Mouse (Mus musculus): Measurements from ENCODE around the gene Lmbr1l. TPM values are rescaled to one million over a fixed set of nuclear protein-coding genes. Genes with fewer than 3 reads are reported as not detected.
"Not testable (repeated sequence)": the region's sequence is repeated elsewhere in the genome, so short reads cannot be mapped to it uniquely, and the experiment has no call there.

The Lmbr1l gene
- polyA plus RNA-seq, 1 experiment from 2014 or later = 14.5 TPM

DNA sequence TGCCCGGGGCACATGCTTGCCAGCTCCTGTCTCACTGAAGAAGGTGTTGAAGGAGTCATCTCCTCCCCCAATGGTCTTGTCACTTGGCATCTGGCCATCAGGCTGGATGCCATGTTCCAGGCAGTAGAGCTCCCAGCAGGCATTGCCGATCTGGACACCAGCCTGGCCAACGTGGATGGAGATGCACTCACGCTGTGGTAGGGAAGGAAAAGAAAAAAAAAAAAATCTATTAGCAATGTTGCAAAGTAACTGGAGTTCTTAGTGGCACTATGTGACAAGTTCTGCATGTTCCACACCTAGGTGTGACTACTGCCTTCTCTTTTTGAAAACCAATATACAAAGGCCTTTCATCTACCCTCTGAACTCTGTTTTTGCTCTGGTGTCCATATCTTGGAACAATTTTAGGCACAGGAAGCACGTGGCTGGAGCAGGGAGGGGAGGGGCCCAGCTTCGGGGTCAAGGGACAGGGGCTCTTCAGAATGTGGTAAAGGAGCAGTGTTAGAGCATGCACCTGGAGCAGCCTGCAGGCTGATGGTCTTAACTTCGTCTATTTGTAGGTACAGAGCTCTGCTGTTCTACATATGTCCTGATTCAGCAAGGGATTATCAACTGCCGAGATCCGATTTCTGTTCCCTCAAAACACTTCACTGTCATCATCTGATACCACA is 15.1 kb upstream of the Lmbr1l start:
- not testable (repeated sequence) for ATAC-seq (ENCODE audit: insufficient read depth, low FRiP score, low read depth)
- WGBS = 6% methylated on average over 8 of the region's 9 CpGs

DNA sequence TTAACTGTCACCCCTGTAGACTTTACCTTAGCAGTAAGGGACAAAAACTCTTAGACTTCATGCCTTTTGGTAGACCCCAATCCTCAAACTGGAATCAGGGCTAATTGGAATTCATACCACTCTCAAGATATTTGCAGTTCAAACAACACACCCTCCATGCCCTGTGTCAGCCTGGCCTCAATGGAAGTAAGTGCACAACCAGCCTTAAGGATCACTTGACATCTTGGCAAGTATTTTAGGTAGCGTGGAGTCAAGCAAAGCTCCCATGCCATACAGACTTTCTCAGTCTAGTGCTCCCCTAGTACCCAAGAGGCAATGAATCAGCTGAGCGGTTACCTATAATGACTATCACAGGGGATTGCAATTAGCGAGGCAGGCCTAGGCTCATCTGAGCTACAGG is 13.0 kb upstream of the Lmbr1l start:
- Histone ChIP-seq H3K4me3 (replicated peaks) (no peak overlapping the region), H3K27ac (no peak overlapping the region), H3K9me3 (no peaks in the 10 kb centered on the region), H3K36me3 (0 out of 2 replicates have a peak, but pooled peaks cover 5% of the 10 kb centered on the region), H3K4me2 (no peak overlapping the region), H3K27me3 (replicated peaks) (no peaks in the 10 kb centered on the region), H3K4me1 (peaks cover 14% of the 10 kb centered on the region), H3K9ac (no peak overlapping the region)
- no peak for ATAC-seq (ENCODE audit: insufficient read depth, low FRiP score, low read depth)
- WGBS = 81% methylated on average over 3 of the region's 3 CpGs

More for the DNA sequence above, 15.1 kb upstream of the Lmbr1l start:
- peak overlapping the region; percentile 82 for H3K4me3 ChIP-seq (replicated peaks)
- H3K27ac ChIP-seq = peak overlapping the region; percentile 99
- not testable (repeated sequence) for H3K36me3 ChIP-seq; H3K27me3 ChIP-seq (replicated peaks); H3K9me3 ChIP-seq
- peak overlapping the region; percentile 94 for H3K9ac ChIP-seq
- peak overlapping the region; percentile 86 for H3K4me2 ChIP-seq
- H3K4me1 ChIP-seq = peaks cover 14% of the 10 kb centered on the region

GRCm38 (mm10) chr15:98930017-98930734 is 12.1 kb upstream of the Lmbr1l start:
- Histone ChIP-seq H3K4me3 (replicated peaks) (no peak overlapping the region), H3K9ac (no peak overlapping the region), H3K4me1 (peaks cover 6% of the 10 kb centered on the region), H3K27ac (peak overlapping the region; percentile 7; the same call in 1 of the 2 replicates), H3K4me2 (no peak overlapping the region), H3K9me3 (no peaks in the 10 kb centered on the region), H3K27me3 (replicated peaks) (no peaks in the 10 kb centered on the region), H3K36me3 (0 out of 2 replicates have a peak, but pooled peaks cover 5% of the 10 kb centered on the region)
- ATAC-seq (ENCODE audit: insufficient read depth, low FRiP score, low read depth) = no peak
- WGBS = 47% methylated on average over 8 of the region's 8 CpGs

DNA sequence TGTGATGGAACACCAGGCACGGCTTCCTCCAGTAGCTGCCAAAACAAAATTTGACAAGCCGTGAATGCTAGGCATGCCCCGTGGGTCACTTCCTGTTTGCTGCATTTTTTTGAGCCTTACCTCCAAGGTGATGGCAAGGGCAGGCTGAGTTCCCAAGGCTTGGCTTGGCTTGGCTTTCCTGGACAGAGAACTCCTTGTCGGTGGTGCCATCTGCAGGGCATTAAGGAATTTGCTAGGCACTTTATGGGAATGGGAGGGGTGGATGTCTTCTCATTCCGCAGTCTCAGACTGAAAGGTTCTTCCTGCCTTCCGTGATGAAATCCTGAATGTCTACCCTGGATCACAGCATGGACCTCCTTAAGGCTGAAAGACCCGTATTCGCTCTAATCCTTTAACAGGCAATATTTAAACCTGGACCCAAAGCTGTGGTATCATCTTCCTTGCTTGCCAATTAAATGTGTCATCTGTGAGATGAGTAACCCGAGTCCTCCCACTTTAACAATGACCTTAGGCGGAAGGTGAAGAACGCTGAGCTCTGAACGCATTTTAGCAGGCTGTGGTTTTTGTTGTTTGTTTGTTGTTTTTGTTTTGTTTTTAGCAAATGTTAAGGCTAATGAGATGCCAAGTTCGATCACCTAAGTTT is 10.7 kb upstream of the Lmbr1l start:
- peaks cover 5% of the 10 kb centered on the region; the same call in 1 of the 2 replicates for H3K4me1 ChIP-seq
- H3K9ac ChIP-seq = no peak overlapping the region
- no peak overlapping the region for H3K4me3 ChIP-seq (replicated peaks)
- H3K27me3 ChIP-seq (replicated peaks) = no peaks in the 10 kb centered on the region
- H3K36me3 ChIP-seq = 0 out of 2 replicates have a peak, but pooled peaks cover 5% of the 10 kb centered on the region
- no peaks in the 10 kb centered on the region for H3K9me3 ChIP-seq
- peak; percentile 67; the same call in 1 of the 2 replicates for ATAC-seq (ENCODE audit: insufficient read depth, low FRiP score, low read depth)
- H3K4me2 ChIP-seq = no peak overlapping the region
- peak overlapping the region; percentile 7; the same call in 1 of the 2 replicates for H3K27ac ChIP-seq
- whole genome bisulfite sequencing = 15% methylated on average over 13 of the region's 13 CpGs

GRCm38 (mm10) chr15:98927566-98927965 is 9.5 kb upstream of the Lmbr1l start:
- Histone ChIP-seq H3K9ac (no peak overlapping the region), H3K36me3 (0 out of 2 replicates have a peak, but pooled peaks cover 5% of the 10 kb centered on the region), H3K4me2 (no peak overlapping the region), H3K4me1 (peaks cover 5% of the 10 kb centered on the region; the same call in 1 of the 2 replicates), H3K27me3 (replicated peaks) (no peaks in the 10 kb centered on the region), H3K27ac (no peak overlapping the region), H3K4me3 (replicated peaks) (no peak overlapping the region), H3K9me3 (no peaks in the 10 kb centered on the region)
- 77% methylated on average over 5 of the region's 5 CpGs for WGBS
- no peak for ATAC-seq (ENCODE audit: insufficient read depth, low FRiP score, low read depth)

GRCm38 (mm10) chr15:98924682-98925081 is 6.7 kb upstream of the Lmbr1l start:
- ATAC-seq (ENCODE audit: insufficient read depth, low FRiP score, low read depth) = no peak
- 64% methylated on average over 3 of the region's 3 CpGs for WGBS
- no peak overlapping the region for H3K9ac ChIP-seq
- H3K4me3 ChIP-seq (replicated peaks) = no peak overlapping the region
- no peaks in the 10 kb centered on the region for H3K36me3 ChIP-seq
- H3K27ac ChIP-seq = no peak overlapping the region
- no peak overlapping the region for H3K4me2 ChIP-seq
- H3K4me1 ChIP-seq = peaks cover 5% of the 10 kb centered on the region; the same call in 1 of the 2 replicates
- H3K27me3 ChIP-seq (replicated peaks) = no peaks in the 10 kb centered on the region
- H3K9me3 ChIP-seq = no peaks in the 10 kb centered on the region

GRCm38 (mm10) chr15:98923031-98923537 is 5.1 kb upstream of the Lmbr1l start:
- Histone ChIP-seq H3K27ac (no peak overlapping the region), H3K4me1 (no peaks in the 10 kb centered on the region), H3K9me3 (no peaks in the 10 kb centered on the region), H3K4me2 (no peak overlapping the region), H3K36me3 (no peaks in the 10 kb centered on the region), H3K27me3 (replicated peaks) (no peaks in the 10 kb centered on the region), H3K4me3 (replicated peaks) (no peak overlapping the region), H3K9ac (no peak overlapping the region)
- WGBS = 78% methylated on average over 2 of the region's 2 CpGs
- no peak for ATAC-seq (ENCODE audit: insufficient read depth, low FRiP score, low read depth)

DNA sequence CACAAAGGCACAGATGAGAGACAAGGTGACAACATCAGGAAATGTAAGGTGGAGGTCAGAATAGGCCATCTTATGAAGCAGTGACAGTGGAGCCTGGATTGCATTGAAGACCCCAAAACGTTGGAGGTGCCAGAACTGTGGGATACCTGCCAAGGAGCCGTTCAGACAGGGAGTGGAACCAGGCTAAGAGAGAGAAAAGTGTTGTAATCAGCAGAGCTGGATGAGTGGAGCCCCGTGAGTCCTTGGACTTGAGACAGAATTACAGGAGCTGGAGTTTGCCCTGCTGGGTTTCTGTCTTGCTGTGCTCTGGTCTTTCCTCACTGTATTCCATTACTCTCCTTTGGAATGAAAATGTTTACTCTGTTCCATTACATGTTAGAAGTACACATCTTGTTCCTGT is 4.5 kb upstream of the Lmbr1l start:
- Histone ChIP-seq H3K9ac (no peak overlapping the region), H3K4me3 (replicated peaks) (no peak overlapping the region), H3K4me1 (no peaks in the 10 kb centered on the region), H3K4me2 (no peak overlapping the region), H3K27me3 (replicated peaks) (no peaks in the 10 kb centered on the region), H3K36me3 (no peaks in the 10 kb centered on the region), H3K9me3 (no peaks in the 10 kb centered on the region), H3K27ac (no peak overlapping the region)
- WGBS = 53% methylated on average over 3 of the region's 3 CpGs
- no peak for ATAC-seq (ENCODE audit: insufficient read depth, low FRiP score, low read depth)

GRCm38 (mm10) chr15:98921510-98921909 is 3.5 kb upstream of the Lmbr1l start:
- Histone ChIP-seq H3K4me2 (no peak overlapping the region), H3K4me3 (replicated peaks) (no peak overlapping the region), H3K4me1 (peaks cover 3% of the 10 kb centered on the region; the same call in 1 of the 2 replicates), H3K9me3 (no peaks in the 10 kb centered on the region), H3K36me3 (no peaks in the 10 kb centered on the region), H3K27ac (no peak overlapping the region), H3K9ac (no peak overlapping the region), H3K27me3 (replicated peaks) (no peaks in the 10 kb centered on the region)
- no peak for ATAC-seq (ENCODE audit: insufficient read depth, low FRiP score, low read depth)
- WGBS = 80% methylated on average over 5 of the region's 5 CpGs

- Histone ChIP-seq H3K4me3 (replicated peaks) (peak overlapping the region; percentile 93), H3K9ac (0 out of 2 replicates have a peak overlapping the region, but pooled peaks have one; percentile 34), H3K27ac (peak overlapping the region; percentile 94), H3K4me2 (peak overlapping the region; percentile 88)
- not testable (repeated sequence) for H3K9me3 ChIP-seq; ATAC-seq (ENCODE audit: insufficient read depth, low FRiP score, low read depth); H3K4me1 ChIP-seq; H3K27me3 ChIP-seq (replicated peaks); H3K36me3 ChIP-seq
- 26% methylated on average over 8 of the region's 8 CpGs for WGBS
These were observed 466 bp upstream of the Lmbr1l start for GRCm38 (mm10) chr15:98918499-98918895.

- no peak for ATAC-seq (ENCODE audit: insufficient read depth, low FRiP score, low read depth)
- H3K9me3 ChIP-seq = no peaks in the 10 kb centered on the region
- H3K27ac ChIP-seq = peak overlapping the region; percentile 94
- peak overlapping the region; percentile 88 for H3K4me2 ChIP-seq
- H3K4me1 ChIP-seq = peaks cover 9% of the 10 kb centered on the region; the same call in 1 of the 2 replicates
- peak overlapping the region; percentile 93 for H3K4me3 ChIP-seq (replicated peaks)
- no peaks in the 10 kb centered on the region for H3K27me3 ChIP-seq (replicated peaks)
- H3K36me3 ChIP-seq = peaks cover 5% of the 10 kb centered on the region; the same call in 1 of the 2 replicates
- WGBS = under 1% methylated on average over 14 of the region's 14 CpGs
- H3K9ac ChIP-seq = peak overlapping the region; percentile 67
These were observed 940 bp downstream of the Lmbr1l start for GRCm38 (mm10) chr15:98917091-98917490.

All from stomach, embryonic 15.5 days (tissue).